Mouse (Mus musculus): ENCODE data around the gene Akap12.
A peak's percentile ranks its signal among the peaks of the same experiment; 100 is the strongest.

Akap12 gene

GRCm38 (mm10) chr10:4282395-4282794, 16.2 kb downstream of the Akap12 start:
- DNase-seq (ENCODE audit: extremely low spot score, low spot score), result no peak

GRCm38 (mm10) chr10:4284781-4285180, 18.6 kb downstream of the Akap12 start:
- DNase-seq (ENCODE audit: extremely low spot score, low spot score), result no peak

GRCm38 (mm10) chr10:4285752-4286151, 19.6 kb downstream of the Akap12 start:
- DNase-seq (ENCODE audit: extremely low spot score, low spot score), result no peak

GRCm38 (mm10) chr10:4289171-4289570, 23.0 kb downstream of the Akap12 start:
- no peak for DNase-seq (ENCODE audit: extremely low spot score, low spot score)

GRCm38 (mm10) chr10:4289636-4290035, 23.5 kb downstream of the Akap12 start:
- DNase-seq (ENCODE audit: extremely low spot score, low spot score), result no peak

GRCm38 (mm10) chr10:4290145-4290544, 24.0 kb downstream of the Akap12 start:
- DNase-seq (ENCODE audit: extremely low spot score, low spot score), result no peak

- DNase-seq (ENCODE audit: extremely low spot score, low spot score), result no peak
Observed at GRCm38 (mm10) chr10:4290561-4290960, 24.4 kb downstream of the Akap12 start.

GRCm38 (mm10) chr10:4293418-4293817, 27.2 kb downstream of the Akap12 start:
- no peak for DNase-seq (ENCODE audit: extremely low spot score, low spot score)

- no peak for DNase-seq (ENCODE audit: extremely low spot score, low spot score)
Observed at GRCm38 (mm10) chr10:4303558-4303957, 37.4 kb downstream of the Akap12 start.

- DNase-seq (ENCODE audit: extremely low spot score, low spot score), result no peak
Observed at GRCm38 (mm10) chr10:4323885-4324284, 57.7 kb downstream of the Akap12 start.

GRCm38 (mm10) chr10:4325562-4325961, 59.4 kb downstream of the Akap12 start:
- no peak for DNase-seq (ENCODE audit: extremely low spot score, low spot score)

- DNase-seq (ENCODE audit: extremely low spot score, low spot score), result no peak
Observed at GRCm38 (mm10) chr10:4327716-4328115, 61.5 kb downstream of the Akap12 start.

GRCm38 (mm10) chr10:4332228-4332979, 66.2 kb downstream of the Akap12 start:
- no peak for DNase-seq (ENCODE audit: extremely low spot score, low spot score)

- DNase-seq (ENCODE audit: extremely low spot score, low spot score), result peak; percentile 62
Observed at GRCm38 (mm10) chr10:4333319-4333718, 67.1 kb downstream of the Akap12 start.

GRCm38 (mm10) chr10:4334039-4334683, 68.0 kb downstream of the Akap12 start:
- DNase-seq (ENCODE audit: extremely low spot score, low spot score), result peak; percentile 81

- DNase-seq (ENCODE audit: extremely low spot score, low spot score), result no peak
Observed at GRCm38 (mm10) chr10:4338863-4339461, 72.8 kb downstream of the Akap12 start.

GRCm38 (mm10) chr10:4341430-4341829, 75.2 kb downstream of the Akap12 start:
- no peak for DNase-seq (ENCODE audit: extremely low spot score, low spot score)

GRCm38 (mm10) chr10:4346489-4347135, 80.4 kb downstream of the Akap12 start:
- DNase-seq (ENCODE audit: extremely low spot score, low spot score), result peak; percentile 92

- DNase-seq (ENCODE audit: extremely low spot score, low spot score), result no peak
Observed at GRCm38 (mm10) chr10:4347136-4347492, 80.9 kb downstream of the Akap12 start.

- no peak for DNase-seq (ENCODE audit: extremely low spot score, low spot score)
Observed at GRCm38 (mm10) chr10:4347591-4347990, 81.4 kb downstream of the Akap12 start.

GRCm38 (mm10) chr10:4354371-4355260, 88.4 kb downstream of the Akap12 start:
- no peak for DNase-seq (ENCODE audit: extremely low spot score, low spot score)

Measured in neural tube, embryonic 10.5 days (tissue).